Mouse (Mus musculus) lung, embryonic 16.5 days (tissue): ENCODE data around the gene Sema3f. TPM values are rescaled to one million over a fixed set of nuclear protein-coding genes. Genes with fewer than 3 reads are reported as not detected.

Experiments
- ATAC-seq: fragments of 200-750 bp; cut with Nextera tagmentation; 2 replicates; pipeline ENCODE4 v1.8.0; 2017; ENCODE audit warnings: low read depth, mild to moderate bottlenecking, moderate library complexity
- H3K27ac ChIP-seq: fragments of 300-500 bp; sonication (generic); 2 replicates; pipeline ENCODE4 v1.5.1; 2014; ENCODE audit warnings: mild to moderate bottlenecking, control low read depth, low read length
- H3K27me3 ChIP-seq: fragments of 300-500 bp; sonication (generic); 2 replicates; pipeline ENCODE4 v1.6.1; 2014; ENCODE audit warnings: low read depth, low read length, mixed read lengths; ENCODE audit not compliant: control insufficient read depth, insufficient read depth
- H3K36me3 ChIP-seq: fragments of 300-500 bp; sonication (generic); 2 replicates; pipeline ENCODE4 v1.6.1; 2014; ENCODE audit warnings: low read length; ENCODE audit not compliant: control insufficient read depth, insufficient read depth
- H3K4me1 ChIP-seq: fragments of 300-500 bp; sonication (generic); replicated peaks from 2 replicates; pipeline ENCODE4 v1.6.1; 2014; ENCODE audit warnings: low read length, mixed read lengths; ENCODE audit not compliant: control insufficient read depth, insufficient read depth
- H3K4me2 ChIP-seq: fragments of 300-500 bp; sonication (generic); 2 replicates; pipeline ENCODE4 v1.6.1; 2014; ENCODE audit warnings: low read depth, low read length, control low read depth
- H3K4me3 ChIP-seq: fragments of 300-500 bp; sonication (generic); 2 replicates; pipeline ENCODE4 v1.5.1; 2014; ENCODE audit warnings: mild to moderate bottlenecking, low read length, control low read depth
- H3K9ac ChIP-seq: fragments of 300-500 bp; sonication (generic); 2 replicates; pipeline ENCODE4 v1.6.1; 2014; ENCODE audit warnings: low read length, control low read depth
- H3K9me3 ChIP-seq: fragments of 300-500 bp; sonication (generic); 2 replicates; pipeline ENCODE4 v1.6.1; 2016; ENCODE audit warnings: low read length; ENCODE audit not compliant: control insufficient read depth
- WGBS: fragments of 180-500 bp; shearing (Covaris S2); extraction: QIAGEN DNeasy Blood & Tissue Kit; methylation state at CpG from one replicate; pipeline ENCODE4 v1.1.7; 2014; 5-methylcytosine and 5-hydroxymethylcytosine counted together
- polyA plus RNA-seq: library from polyadenylated mRNA; unstranded; fragments of >200 nt; fragmentation: Nextera tagmentation; extraction: Ambion mirVana; gene quantifications from 2 replicates; pipeline ENCODE4 v1.2.1, GENCODE M21; 2015

Gene Sema3f
- polyA plus RNA-seq, 1 experiment from 2014 or later = 10.4 TPM

DNA sequence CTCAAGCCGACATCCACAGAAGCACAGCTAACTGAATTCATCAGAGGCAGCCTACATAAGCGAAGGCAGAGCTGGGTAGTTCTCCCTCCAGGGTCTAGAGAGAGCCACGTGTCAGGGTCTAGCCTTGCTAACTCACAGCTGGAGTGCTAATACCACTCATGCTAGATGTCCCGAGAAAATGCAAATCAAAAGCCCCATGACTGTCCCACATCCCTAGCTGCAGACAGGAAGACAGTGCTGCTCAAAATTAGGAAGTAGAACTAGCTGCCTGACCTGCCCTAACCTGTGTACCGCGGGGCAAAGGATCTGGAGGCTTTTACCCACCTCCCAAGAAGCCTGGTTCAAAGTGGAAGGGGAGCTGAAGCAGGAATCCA, 14.2 kb downstream of the Sema3f start:
- H3K27me3 ChIP-seq = no peaks in the 10 kb centered on the region
- peaks cover 68% of the 10 kb centered on the region for H3K4me1 ChIP-seq
- no peak overlapping the region for H3K4me3 ChIP-seq
- H3K9me3 ChIP-seq = no peaks in the 10 kb centered on the region
- no peak overlapping the region for H3K4me2 ChIP-seq
- H3K9ac ChIP-seq = peak overlapping the region; percentile 15; the same call in 1 of the 2 replicates
- WGBS = 42% methylated on average over 6 of the region's 6 CpGs
- peaks cover 2% of the 10 kb centered on the region for H3K36me3 ChIP-seq
- H3K27ac ChIP-seq = peak overlapping the region; percentile 83
- no peak for ATAC-seq

DNA sequence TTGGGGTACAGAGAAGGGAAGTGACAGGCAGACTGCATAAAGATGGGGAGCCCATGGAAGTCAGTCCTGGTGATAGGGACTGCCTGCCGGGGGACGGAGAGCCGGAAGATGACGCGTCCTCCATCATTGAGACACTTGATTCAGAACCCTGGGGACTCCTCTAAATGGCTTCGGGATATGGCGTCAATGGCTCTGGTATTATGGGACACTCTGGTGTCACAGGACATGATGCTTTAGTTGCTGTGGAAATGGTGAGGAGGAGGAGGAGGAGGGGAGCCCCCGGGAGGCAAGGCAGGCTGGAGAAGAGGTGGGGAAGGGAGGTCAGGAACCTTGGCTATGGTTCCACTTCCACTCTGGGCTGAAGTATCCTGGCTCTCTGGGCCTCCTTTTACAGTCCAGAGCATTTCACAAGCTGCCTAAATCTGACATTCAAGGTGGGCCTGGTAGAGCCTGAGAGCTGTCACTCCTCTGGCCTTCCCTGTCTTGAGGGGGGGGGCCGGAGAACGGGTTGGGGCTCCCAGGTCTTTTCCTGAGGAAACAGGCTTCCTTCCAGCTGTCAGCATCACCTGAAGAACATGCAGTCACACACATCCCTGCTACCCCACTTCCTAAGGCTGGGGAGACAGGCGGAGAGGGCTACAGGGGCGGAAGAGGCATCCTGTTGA, 14.7 kb downstream of the Sema3f start:
- Histone ChIP-seq H3K4me2 (no peak overlapping the region), H3K36me3 (peaks cover 2% of the 10 kb centered on the region), H3K9me3 (no peaks in the 10 kb centered on the region), H3K27me3 (no peaks in the 10 kb centered on the region), H3K4me1 (peaks cover 62% of the 10 kb centered on the region), H3K9ac (no peak overlapping the region), H3K4me3 (no peak overlapping the region), H3K27ac (peak overlapping the region; percentile 83)
- 73% methylated on average over 12 of the region's 12 CpGs for WGBS
- no peak for ATAC-seq

DNA sequence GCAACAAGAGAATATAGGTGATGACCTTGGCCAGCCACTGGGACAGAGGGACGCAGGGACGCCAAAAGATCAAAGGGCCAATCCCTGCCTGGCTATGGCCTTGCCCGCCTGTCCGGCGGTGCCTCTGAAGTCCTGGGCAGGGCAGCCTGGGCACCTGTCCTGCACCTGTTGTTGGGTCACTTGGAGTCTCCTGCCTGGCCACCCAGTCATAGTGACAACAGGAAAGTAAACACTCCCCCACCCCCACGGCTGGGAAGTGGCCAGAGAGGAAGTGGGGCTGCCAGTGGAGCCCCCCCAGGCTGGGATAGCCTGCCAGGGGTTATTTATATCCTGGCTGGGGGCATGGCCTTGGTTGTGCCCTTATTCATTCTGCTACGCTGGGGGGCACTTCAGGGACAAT, 15.6 kb downstream of the Sema3f start:
- Histone ChIP-seq H3K9me3 (no peaks in the 10 kb centered on the region), H3K4me1 (peaks cover 53% of the 10 kb centered on the region), H3K9ac (no peak overlapping the region), H3K27me3 (no peaks in the 10 kb centered on the region), H3K27ac (no peak overlapping the region), H3K4me3 (no peak overlapping the region), H3K4me2 (no peak overlapping the region), H3K36me3 (peaks cover 2% of the 10 kb centered on the region)
- ATAC-seq = no peak
- 55% methylated on average over 7 of the region's 7 CpGs for WGBS

DNA sequence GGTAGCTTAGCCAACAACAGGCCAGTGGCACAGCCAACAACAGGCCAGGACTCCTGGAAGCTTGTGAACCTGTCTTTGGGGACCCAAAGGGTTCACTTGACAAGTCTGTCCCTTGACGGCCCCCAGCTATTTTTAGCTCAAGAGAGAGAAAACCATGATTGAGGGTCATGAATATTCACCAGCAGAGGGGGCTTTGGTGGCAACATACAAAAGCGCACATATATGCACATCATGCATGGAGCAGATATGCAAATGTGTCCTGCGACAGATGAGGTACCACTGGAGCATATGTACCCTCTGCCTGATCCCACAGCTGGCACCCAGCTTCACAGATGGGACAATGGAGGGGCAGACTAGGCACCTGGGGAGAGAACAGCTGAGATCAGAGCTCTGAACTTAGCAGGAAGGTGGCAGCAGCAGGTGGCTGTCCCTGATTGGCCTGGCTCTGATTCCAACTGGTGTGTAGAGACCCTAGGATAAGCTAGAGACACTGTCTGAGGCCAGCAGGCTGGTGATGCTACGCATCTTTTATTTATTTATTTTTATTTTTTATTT, 16.8 kb downstream of the Sema3f start:
- ATAC-seq = no peak
- H3K4me1 ChIP-seq = peaks cover 42% of the 10 kb centered on the region
- peaks cover 2% of the 10 kb centered on the region for H3K36me3 ChIP-seq
- no peak overlapping the region for H3K27ac ChIP-seq
- no peak overlapping the region for H3K9ac ChIP-seq
- no peaks in the 10 kb centered on the region for H3K27me3 ChIP-seq
- H3K4me3 ChIP-seq = no peak overlapping the region
- H3K4me2 ChIP-seq = no peak overlapping the region
- H3K9me3 ChIP-seq = no peaks in the 10 kb centered on the region
- 65% methylated on average over 4 of the region's 4 CpGs for WGBS

DNA sequence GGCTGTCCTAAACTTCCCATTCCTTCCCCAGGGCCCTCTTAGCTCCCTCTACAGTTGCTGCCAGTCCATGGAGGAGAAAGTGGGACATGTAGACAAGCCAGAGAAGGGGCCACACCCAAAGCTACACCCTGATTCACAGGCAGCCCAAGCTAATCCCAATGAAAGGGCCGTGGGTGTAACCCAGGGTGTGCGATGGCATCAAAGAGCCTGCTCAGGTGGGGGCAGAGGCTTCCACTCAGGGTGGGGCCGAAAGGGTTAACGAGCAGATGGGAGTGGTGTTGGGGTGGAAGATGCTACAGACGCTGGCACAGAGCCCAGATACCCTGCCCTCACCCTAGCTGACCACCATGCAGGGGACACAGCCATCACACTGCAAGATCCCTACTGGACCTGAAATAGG, 17.5 kb downstream of the Sema3f start:
- WGBS = 67% methylated on average over 5 of the region's 5 CpGs
- no peaks in the 10 kb centered on the region for H3K27me3 ChIP-seq
- ATAC-seq = no peak

DNA sequence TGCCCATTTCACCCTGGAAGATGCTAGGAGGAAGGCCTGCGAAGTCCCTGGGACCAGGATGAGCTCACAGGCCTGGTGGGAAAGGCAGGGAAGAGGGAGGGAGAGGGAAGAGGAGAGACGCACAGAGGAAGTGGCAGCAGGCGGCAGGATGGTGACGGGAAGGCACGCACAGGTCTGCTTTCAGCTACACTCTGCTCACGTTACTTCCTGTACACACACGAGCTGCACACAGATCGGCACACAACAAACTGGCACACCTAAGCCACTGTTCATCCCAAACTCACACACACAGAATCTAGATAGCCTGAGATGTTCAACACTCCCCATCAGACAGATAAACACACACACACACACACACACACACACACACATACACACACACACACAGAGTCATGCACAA, 19.9 kb downstream of the Sema3f start:
- Histone ChIP-seq H3K4me3 (no peak overlapping the region), H3K4me1 (peaks cover 13% of the 10 kb centered on the region), H3K9me3 (no peaks in the 10 kb centered on the region), H3K27me3 (no peaks in the 10 kb centered on the region), H3K9ac (no peak overlapping the region), H3K27ac (no peak overlapping the region), H3K4me2 (no peak overlapping the region), H3K36me3 (peaks cover 9% of the 10 kb centered on the region)
- no peak for ATAC-seq
- 76% methylated on average over 8 of the region's 8 CpGs for WGBS

More for the DNA sequence above, 17.5 kb downstream of the Sema3f start:
- Histone ChIP-seq H3K4me1 (peaks cover 35% of the 10 kb centered on the region), H3K27ac (no peak overlapping the region), H3K36me3 (peaks cover 6% of the 10 kb centered on the region), H3K9ac (no peak overlapping the region), H3K9me3 (no peaks in the 10 kb centered on the region), H3K4me3 (no peak overlapping the region), H3K4me2 (no peak overlapping the region)

DNA sequence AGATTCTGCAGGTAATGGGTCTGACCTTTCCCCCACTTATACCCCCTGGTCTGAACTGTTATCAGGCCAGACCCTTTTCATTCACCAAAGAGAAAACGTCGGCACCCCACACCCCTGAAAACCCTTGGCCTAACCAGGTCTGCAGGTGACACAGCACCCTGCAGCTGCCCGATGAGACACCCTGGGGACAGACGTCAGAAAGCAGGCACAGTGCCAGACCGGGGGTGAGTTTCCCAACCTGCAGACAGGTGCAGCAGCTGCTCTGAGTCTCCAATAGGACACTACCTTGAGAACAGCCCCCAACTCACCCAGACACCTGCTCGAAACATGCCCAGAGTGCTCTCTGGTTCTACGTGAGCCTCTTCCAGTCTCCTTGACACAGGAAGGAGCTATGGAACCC, 21.3 kb downstream of the Sema3f start:
- WGBS = 65% methylated on average over 7 of the region's 7 CpGs
- no peak overlapping the region for H3K27ac ChIP-seq
- no peaks in the 10 kb centered on the region for H3K9me3 ChIP-seq
- no peaks in the 10 kb centered on the region for H3K27me3 ChIP-seq
- H3K4me2 ChIP-seq = no peak overlapping the region
- peaks cover 6% of the 10 kb centered on the region; the same call in 1 of the 2 replicates for H3K4me1 ChIP-seq
- ATAC-seq = no peak
- H3K4me3 ChIP-seq = no peak overlapping the region
- H3K9ac ChIP-seq = no peak overlapping the region
- H3K36me3 ChIP-seq = peaks cover 12% of the 10 kb centered on the region

DNA sequence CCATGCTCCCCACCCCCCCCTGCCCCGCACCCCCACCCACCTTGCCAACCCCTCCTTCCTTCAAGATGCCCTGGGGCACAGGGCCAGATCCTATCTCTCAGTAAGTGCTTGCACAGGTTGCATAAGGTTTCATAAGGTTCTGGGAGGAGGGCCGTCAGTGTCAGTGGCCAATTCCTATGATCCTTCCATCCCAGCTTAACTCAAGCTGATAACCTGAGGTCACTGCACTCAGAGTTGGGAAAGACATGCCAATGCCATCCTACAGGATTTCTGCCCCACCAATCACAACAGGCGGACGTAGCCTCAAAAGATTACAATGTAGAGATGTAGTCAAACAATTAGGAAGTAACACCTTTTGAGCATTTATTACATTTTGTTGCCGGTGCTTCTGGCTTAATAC, 21.9 kb downstream of the Sema3f start:
- H3K27me3 ChIP-seq = no peaks in the 10 kb centered on the region
- H3K27ac ChIP-seq = no peak overlapping the region
- H3K9ac ChIP-seq = no peak overlapping the region
- H3K4me2 ChIP-seq = no peak overlapping the region
- peaks cover 17% of the 10 kb centered on the region for H3K36me3 ChIP-seq
- WGBS = 81% methylated on average over 5 of the region's 5 CpGs
- no peaks in the 10 kb centered on the region for H3K9me3 ChIP-seq
- H3K4me3 ChIP-seq = no peak overlapping the region
- peaks cover 6% of the 10 kb centered on the region; the same call in 1 of the 2 replicates for H3K4me1 ChIP-seq
- no peak for ATAC-seq

DNA sequence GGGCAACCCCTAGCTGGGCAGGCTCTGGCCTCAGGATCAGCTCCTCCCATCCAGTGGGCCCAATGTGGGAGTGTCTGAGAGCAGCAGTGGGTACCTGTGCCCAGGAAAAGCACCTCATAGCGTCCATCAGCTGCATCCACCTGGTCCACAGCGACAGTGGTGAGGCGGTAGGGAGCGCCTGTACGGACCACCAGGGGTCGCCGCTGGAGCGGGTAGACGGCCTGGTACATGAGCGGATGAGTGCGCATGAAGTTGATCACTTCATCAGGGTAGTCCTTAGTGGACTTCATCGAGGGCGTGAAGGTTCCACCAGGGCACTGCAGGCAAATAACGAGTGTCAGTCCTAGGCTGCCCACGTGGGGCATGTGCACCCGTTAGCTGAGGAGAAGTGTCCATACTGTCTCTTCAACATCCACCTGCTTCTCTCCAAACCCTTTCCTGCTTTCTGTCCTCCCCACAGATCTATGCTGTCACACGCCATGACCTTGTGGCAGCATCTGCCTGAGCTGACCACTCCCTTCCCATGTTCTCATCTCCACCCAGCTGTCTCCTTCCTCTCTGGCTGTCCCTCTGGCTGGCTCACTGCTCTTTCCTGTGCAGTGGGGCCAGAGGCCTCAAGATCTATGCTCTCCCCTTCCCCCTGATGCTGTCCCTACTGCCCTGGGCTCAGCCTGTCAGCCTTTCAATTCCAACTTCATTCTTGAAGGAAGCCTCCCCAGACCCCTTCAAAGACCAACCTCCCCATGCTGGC, 24.9 kb downstream of the Sema3f start:
- Histone ChIP-seq H3K4me1 (peaks cover 3% of the 10 kb centered on the region; the same call in 1 of the 2 replicates), H3K36me3 (peaks cover 17% of the 10 kb centered on the region), H3K9ac (no peak overlapping the region), H3K27me3 (no peaks in the 10 kb centered on the region), H3K9me3 (no peaks in the 10 kb centered on the region), H3K4me3 (no peak overlapping the region), H3K27ac (no peak overlapping the region), H3K4me2 (no peak overlapping the region)
- peak; percentile 73 for ATAC-seq
- WGBS = 39% methylated on average over 17 of the region's 17 CpGs
